Mouse (Mus musculus) heart, postnatal 0 days (tissue): ENCODE data around the gene Tor1aip2. TPM values are rescaled to one million over a fixed set of nuclear protein-coding genes. Genes with fewer than 3 reads are reported as not detected.

Experiments used
- ATAC-seq: fragments of 200-750 bp; cut with Nextera tagmentation; 2 replicates; pipeline ENCODE4 v1.8.0; 2017; ENCODE audit warnings: low read depth, moderate number of reproducible peaks, moderate library complexity; ENCODE audit not compliant: insufficient read depth
- DNase-seq: peaks from one replicate; pipeline ENCODE4 v3.0.0-alpha.2; 2016; ENCODE audit warnings: low spot score
- H3K27ac ChIP-seq: fragments of 300-500 bp; sonication (generic); 2 replicates; pipeline ENCODE4 v1.5.1; 2014; ENCODE audit warnings: low read depth, mild to moderate bottlenecking
- H3K27me3 ChIP-seq: fragments of 300-500 bp; sonication (generic); 2 replicates; pipeline ENCODE4 v1.6.1; 2014; ENCODE audit warnings: low read length, mixed read lengths; ENCODE audit not compliant: control insufficient read depth, insufficient read depth
- H3K36me3 ChIP-seq: fragments of 300-500 bp; sonication (generic); replicated peaks from 2 replicates; pipeline ENCODE4 v1.6.1; 2014; ENCODE audit warnings: low read length, mixed read lengths; ENCODE audit not compliant: control insufficient read depth, insufficient read depth
- H3K4me1 ChIP-seq: fragments of 300-500 bp; sonication (generic); 2 replicates; pipeline ENCODE4 v1.6.1; 2014; ENCODE audit warnings: antibody characterized with exemption; ENCODE audit not compliant: control insufficient read depth, insufficient read depth
- H3K4me2 ChIP-seq: fragments of 300-500 bp; sonication (generic); 2 replicates; pipeline ENCODE4 v1.6.1; 2014; ENCODE audit warnings: low read depth, mild to moderate bottlenecking, low read length, moderate library complexity
- H3K4me3 ChIP-seq: fragments of 300-500 bp; sonication (generic); 2 replicates; pipeline ENCODE4 v1.5.1; 2014; ENCODE audit warnings: low read depth, low read length
- H3K9ac ChIP-seq: fragments of 300-500 bp; sonication (generic); replicated peaks from 2 replicates; pipeline ENCODE4 v1.6.1; 2014; ENCODE audit warnings: low read depth, low read length, mixed read lengths
- H3K9me3 ChIP-seq: fragments of 300-500 bp; sonication (generic); replicated peaks from 2 replicates; pipeline ENCODE4 v1.6.1; 2016; ENCODE audit warnings: low read length; ENCODE audit not compliant: control insufficient read depth
- CTCF ChIP-seq: IDR thresholded peaks from 2 replicates; pipeline ENCODE4 v1.5.1; 2016; ENCODE audit warnings: antibody characterized with exemption, control low read depth, low read depth
- EP300 ChIP-seq: IDR thresholded peaks from 2 replicates; pipeline ENCODE4 v1.6.1; 2016; ENCODE audit warnings: antibody characterized with exemption, low read depth
- WGBS: fragments of 180-500 bp; shearing (Covaris S2); extraction: QIAGEN DNeasy Blood & Tissue Kit; methylation state at CpG from one replicate; pipeline ENCODE4 v1.1.7; 2014; 5-methylcytosine and 5-hydroxymethylcytosine counted together
- polyA plus RNA-seq: library from polyadenylated mRNA; unstranded; fragments of >200 nt; fragmentation: Nextera tagmentation; extraction: Ambion mirVana; gene quantifications from 2 replicates; pipeline ENCODE4 v1.2.1, GENCODE M21; 2015
- total RNA-seq: library from RNA; depleted of rRNA; stranded (reverse); fragments of >200 nt; gene quantifications from 2 replicates; pipeline ENCODE4 v1.2.3, GENCODE M21; 2014; ENCODE audit warnings: low replicate concordance

Tor1aip2 gene
- total and polyA plus RNA-seq, 2 experiments from 2014 or later, result 49.0 to 77.1 TPM

GRCm38 (mm10) chr1:156062193-156062592 is 27.0 kb downstream of the Tor1aip2 start:
- TF ChIP-seq EP300, result no peak
- H3K9ac ChIP-seq, result no peak overlapping the region
- no peak for ATAC-seq
- no peak for DNase-seq
- peaks cover 62% of the 10 kb centered on the region for H3K36me3 ChIP-seq
- no peak overlapping the region for H3K27ac ChIP-seq
- no peak overlapping the region for H3K4me2 ChIP-seq
- no peaks in the 10 kb centered on the region for H3K4me1 ChIP-seq
- H3K9me3 ChIP-seq, result no peaks in the 10 kb centered on the region
- H3K4me3 ChIP-seq, result no peak overlapping the region
- whole genome bisulfite sequencing, result 88% methylated on average over 4 of the region's 4 CpGs
- no peaks in the 10 kb centered on the region for H3K27me3 ChIP-seq

- H3K27ac ChIP-seq, result peak overlapping the region; percentile 59
- no peak for TF ChIP-seq CTCF
- TF ChIP-seq EP300, result no peak
- ATAC-seq (no peak), DNase-seq (no peak)
- H3K9me3 ChIP-seq, result no peaks in the 10 kb centered on the region
- H3K27me3 ChIP-seq, result no peaks in the 10 kb centered on the region
- no peak overlapping the region for H3K4me2 ChIP-seq
- no peaks in the 10 kb centered on the region for H3K4me1 ChIP-seq
- WGBS, result 63% methylated on average over 3 of the region's 3 CpGs
- peaks cover 53% of the 10 kb centered on the region for H3K36me3 ChIP-seq
- no peak overlapping the region for H3K9ac ChIP-seq
- no peak overlapping the region for H3K4me3 ChIP-seq
Measured at GRCm38 (mm10) chr1:156066133-156066532, 30.9 kb downstream of the Tor1aip2 start.

DNA sequence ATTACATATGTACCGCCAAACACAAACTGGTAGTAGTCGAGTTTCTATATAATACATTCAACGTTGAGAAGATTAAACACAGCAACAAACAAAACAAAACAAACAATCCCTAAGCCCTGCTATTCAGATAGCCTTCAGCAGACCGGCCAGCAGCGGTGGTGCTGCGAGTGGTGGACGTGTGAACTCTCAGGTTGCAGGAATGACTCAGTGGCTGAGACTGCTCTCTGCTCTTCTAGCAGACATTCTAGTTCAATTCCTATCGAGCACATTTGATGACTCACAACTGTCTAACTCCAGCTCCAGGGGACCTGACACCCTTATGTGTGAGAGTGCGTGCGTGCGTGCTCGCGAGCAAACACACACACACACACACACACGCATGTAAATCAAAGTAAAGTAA is 34.9 kb downstream of the Tor1aip2 start:
- Histone ChIP-seq H3K4me3 (no peak overlapping the region), H3K4me1 (no peaks in the 10 kb centered on the region), H3K9ac (no peak overlapping the region), H3K9me3 (no peaks in the 10 kb centered on the region), H3K4me2 (no peak overlapping the region), H3K27me3 (no peaks in the 10 kb centered on the region), H3K27ac (no peak overlapping the region), H3K36me3 (peaks cover 17% of the 10 kb centered on the region)
- peak; percentile 8 for DNase-seq
- no peak for ATAC-seq
- WGBS, result 40% methylated on average over 14 of the region's 14 CpGs
- TF ChIP-seq CTCF, result no peak
- TF ChIP-seq EP300, result no peak

- Histone ChIP-seq H3K27ac (no peak overlapping the region), H3K36me3 (no peaks in the 10 kb centered on the region), H3K9ac (no peak overlapping the region), H3K4me3 (no peak overlapping the region), H3K9me3 (no peaks in the 10 kb centered on the region), H3K4me2 (no peak overlapping the region), H3K4me1 (no peaks in the 10 kb centered on the region), H3K27me3 (no peaks in the 10 kb centered on the region)
- no peak for DNase-seq
- ATAC-seq, result no peak
- WGBS, result 63% methylated on average over 15 of the region's 15 CpGs
- TF ChIP-seq CTCF (no peak), EP300 (no peak)
Measured at GRCm38 (mm10) chr1:156073169-156073821, 38.1 kb downstream of the Tor1aip2 start.

DNA sequence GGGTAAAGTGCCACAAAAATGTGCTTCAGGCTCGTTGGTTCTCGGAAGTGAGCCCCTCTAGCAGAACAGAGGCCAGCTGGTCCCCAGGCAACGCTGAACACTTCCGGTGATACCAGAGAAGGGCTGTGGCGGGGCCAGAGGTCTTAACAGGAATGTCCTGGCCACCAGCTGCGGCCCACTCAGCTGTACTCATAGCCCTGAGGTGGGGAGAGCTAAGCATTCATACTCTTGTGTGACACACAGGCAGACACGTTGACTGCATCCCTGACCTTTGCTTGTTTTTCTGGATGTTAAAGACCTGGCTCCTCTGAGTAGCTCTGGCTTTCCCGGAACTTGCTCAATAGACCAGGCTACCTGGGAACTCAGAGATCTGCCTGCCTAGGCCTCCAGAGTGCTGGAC is 39.4 kb downstream of the Tor1aip2 start:
- no peaks in the 10 kb centered on the region for H3K36me3 ChIP-seq
- ATAC-seq (peak; percentile 39; the same call in 1 of the 2 replicates), DNase-seq (peak; percentile 51)
- no peaks in the 10 kb centered on the region for H3K27me3 ChIP-seq
- no peak overlapping the region for H3K9ac ChIP-seq
- no peak for TF ChIP-seq EP300
- no peaks in the 10 kb centered on the region for H3K4me1 ChIP-seq
- no peaks in the 10 kb centered on the region for H3K9me3 ChIP-seq
- H3K4me2 ChIP-seq, result no peak overlapping the region
- H3K4me3 ChIP-seq, result no peak overlapping the region
- no peak overlapping the region for H3K27ac ChIP-seq
- WGBS, result 35% methylated on average over 8 of the region's 8 CpGs

GRCm38 (mm10) chr1:156076474-156076873 is 41.3 kb downstream of the Tor1aip2 start:
- Histone ChIP-seq H3K9me3 (no peaks in the 10 kb centered on the region), H3K4me1 (no peaks in the 10 kb centered on the region), H3K4me3 (no peak overlapping the region), H3K27me3 (no peaks in the 10 kb centered on the region), H3K36me3 (no peaks in the 10 kb centered on the region), H3K27ac (no peak overlapping the region), H3K4me2 (no peak overlapping the region), H3K9ac (no peak overlapping the region)
- ATAC-seq (no peak), DNase-seq (no peak)
- TF ChIP-seq EP300 (no peak), CTCF (no peak)
- WGBS, result 50% methylated on average over 4 of the region's 4 CpGs
